Mouse (Mus musculus) brain, embryonic 18.5 days (tissue): ENCODE results near the gene Nkx2-5.
A peak's percentile ranks its signal among the peaks of the same experiment; 100 is the strongest.

Experiments
- DNase-seq: peaks from one replicate; pipeline ENCODE4 v3.0.0-alpha.2; 2012; ENCODE audit warnings: low read depth, low spot score

The Nkx2-5 gene

DNA sequence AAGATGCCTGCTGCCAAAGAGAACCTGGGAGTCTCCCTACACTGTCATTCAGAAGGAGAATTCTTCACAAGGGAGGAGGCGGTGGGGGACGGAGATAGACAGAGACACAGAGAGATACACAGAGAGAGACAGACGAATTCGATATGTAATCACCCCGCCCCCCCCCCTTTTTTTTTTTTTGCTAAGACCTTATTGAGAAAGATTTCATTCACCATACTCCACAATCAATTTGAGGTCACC is at the start of gene Nkx2-5:
Nkx2-5 (minus strand) TSS at position 101 of the 240 bp plus-strand sequence.
- DNase-seq: no peak

DNA sequence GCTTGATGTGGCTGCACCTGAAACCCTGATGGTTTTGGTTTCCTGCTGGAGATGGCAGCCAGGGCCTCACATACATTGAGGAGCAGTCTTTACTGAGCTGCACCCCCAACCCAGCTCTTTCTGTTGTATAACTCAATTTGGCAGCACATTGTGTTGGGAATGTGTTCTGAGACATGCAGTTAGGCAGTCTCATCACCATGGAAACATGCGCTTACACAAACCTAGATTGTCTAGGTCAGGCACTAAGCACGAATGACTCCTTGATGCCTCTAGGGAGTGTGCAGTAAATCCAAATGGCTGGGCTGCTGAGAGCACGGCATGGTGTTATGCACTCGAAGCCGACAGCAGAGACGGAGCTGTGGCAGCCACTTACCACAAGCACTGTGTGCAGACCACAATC is 49.5 kb upstream of the Nkx2-5 start:
- DNase-seq: no peak

DNA sequence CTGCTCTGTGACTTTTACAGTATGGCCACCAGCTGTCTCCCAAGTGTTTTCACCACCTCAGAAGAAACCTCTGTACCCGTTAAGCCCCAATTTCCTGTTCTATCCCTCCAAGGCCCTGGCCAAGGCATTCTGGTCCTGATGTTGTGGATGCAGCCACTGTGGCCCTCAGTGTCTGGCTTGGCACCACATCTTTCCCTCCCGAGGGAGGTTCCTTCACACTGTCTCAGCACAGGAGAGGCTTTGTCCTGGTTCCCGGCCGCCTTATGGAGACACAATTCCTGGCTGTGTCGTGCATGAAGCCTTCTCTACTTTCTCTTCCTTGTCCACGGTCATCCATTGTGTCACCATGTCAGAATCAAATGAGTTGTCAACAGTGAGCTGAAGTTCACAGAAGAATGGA is 48.7 kb upstream of the Nkx2-5 start:
- DNase-seq: no peak

DNA sequence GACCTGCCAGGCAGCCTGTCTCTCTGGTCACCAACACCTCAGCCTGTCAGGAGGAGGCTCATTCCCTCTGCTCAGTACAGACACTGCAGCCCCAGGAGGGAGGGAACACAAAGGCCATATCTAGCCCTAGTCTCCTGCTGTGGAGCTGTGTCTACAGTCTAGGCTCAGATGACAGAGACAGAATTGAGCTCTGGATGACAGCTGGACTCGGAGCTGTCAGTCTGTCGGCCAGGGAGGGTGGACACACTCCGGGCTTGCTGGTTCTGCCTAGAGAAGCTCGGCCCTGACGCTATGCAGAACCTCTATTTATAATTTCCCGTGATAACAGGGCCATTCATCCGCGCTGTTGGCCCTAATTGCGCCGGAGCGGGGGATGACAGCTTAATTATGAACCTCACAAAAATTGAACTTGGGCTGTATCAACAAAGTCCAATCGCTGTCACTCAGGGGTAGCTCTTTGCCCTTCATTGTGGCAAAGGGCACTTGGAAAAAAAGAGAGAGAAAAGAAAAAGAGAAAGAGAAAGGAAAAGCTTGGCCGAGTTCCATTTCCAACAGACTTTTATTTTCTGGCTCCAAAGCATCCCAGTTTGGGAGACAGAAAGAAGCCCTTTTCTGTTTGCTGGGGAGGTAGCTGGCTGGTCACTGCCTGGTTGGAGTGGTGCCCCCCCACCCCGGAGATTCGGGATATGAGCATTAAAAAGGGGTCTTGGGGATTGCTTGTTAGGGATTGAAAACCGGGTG is 48.0 kb upstream of the Nkx2-5 start:
- no peak for DNase-seq

DNA sequence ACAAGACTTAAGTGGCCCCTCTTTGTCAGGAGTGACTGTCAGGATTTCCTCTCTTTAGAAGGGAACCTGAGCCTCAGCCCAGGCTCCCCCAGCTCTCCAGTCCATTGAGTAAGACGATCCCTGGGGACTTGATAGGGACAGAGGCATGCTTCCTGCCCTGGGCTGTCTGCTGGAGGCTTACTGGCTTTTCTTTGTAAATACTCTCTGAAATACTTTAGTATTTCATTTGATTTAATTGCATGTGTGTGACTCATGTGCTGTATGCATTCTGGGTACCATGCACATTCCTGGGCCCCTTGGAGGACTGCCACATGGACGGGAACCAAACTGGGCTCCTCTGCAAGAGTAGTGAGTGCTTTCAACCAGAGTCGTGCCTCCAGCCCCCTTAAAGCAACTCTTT is 43.1 kb upstream of the Nkx2-5 start:
- no peak for DNase-seq

DNA sequence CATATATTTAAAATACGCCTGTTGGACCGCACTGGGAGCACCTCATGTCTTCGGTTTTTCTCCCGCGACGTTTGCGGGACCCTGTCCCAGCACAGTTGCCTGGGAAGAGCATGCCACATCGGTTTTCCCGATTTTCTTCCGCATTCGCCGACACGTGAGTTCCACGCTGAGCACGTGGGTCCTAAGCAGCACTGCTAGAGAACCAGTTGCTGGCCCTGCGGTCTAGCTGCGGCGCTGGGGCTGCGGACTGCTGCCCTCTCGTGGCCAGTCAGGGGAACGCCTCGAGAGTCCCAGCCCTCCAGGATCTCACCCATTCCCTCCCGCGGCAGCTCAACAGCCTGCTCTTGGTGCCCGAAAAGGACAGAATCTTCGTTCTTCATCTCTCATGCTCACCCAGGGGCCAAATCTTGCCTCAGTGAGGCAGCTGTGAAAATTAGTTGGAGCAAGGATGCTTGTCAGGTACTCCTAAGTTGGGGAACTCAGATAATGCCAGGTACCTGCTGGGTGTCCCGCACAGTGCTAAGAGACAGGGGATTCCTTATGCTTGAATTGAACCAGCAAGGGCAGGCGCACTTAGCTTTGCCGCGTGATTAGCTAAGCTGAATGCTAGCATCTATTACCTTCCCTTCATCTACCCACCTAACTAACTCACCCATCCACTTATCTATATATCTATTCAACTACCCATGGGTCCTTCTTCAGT is 41.4 kb upstream of the Nkx2-5 start:
- peak; percentile 66 for DNase-seq

DNA sequence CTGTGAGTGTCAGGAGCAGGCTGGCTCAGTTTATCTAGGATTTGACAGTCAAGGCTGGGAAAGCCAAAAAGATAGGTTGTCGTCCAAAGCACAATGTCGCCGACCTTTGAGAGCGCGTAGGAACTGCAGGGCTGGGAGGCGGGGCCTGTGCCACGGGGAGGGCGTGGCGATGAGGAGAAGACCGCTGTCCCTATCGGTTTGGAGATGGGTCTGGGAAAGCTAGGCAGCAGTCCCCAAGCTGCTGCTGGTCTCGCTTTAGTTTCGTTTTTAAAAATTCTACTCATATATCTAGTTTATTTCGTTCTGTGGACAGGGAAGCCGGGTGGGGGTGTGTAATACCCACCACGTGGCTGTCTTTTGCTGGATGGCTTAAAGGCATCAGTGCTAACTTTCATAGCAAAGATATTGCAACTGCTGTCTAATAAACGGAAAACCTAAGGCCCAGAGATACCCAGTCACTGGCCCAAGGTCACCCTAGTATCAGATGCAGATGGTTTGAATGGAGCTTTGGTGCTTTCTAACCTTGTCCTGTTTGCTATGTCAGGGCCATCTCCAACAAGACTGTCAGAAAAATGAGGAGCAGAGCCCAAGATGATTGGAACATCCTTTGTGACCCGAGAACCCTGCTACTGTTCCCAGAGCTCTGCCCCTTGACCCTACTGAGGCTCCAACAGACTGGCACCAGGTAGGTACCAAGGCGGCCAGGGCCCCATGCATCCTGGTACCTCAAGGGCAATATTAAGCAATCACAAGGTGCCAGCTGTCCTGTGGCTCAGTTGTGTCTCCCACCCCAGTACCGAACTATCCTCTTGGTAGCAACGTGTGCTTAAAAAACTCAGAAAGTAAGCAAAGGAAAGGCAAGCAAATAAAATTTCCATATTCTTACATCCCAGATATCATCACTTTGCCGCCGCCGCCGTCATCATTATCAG is 40.5 kb upstream of the Nkx2-5 start:
- DNase-seq: no peak

DNA sequence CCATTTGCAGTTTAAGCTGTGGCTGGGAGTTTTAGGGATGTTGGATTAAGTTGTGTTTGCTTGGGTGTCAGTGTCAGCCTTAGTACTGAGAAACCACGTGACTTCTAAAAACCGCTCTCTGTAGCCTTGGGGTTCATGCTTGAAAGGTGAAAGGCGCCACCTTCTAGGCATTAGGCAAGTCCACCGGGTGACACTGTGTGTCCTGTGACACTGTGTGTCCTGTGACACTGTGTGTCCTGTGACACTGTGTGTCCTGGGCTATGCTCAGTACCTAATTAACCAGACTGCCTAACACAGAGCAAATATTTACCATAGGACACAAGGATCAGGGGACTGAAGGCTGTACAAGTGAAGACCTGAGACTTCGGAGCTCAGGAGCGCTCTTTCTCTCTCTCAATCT is 38.8 kb upstream of the Nkx2-5 start:
- DNase-seq: no peak

DNA sequence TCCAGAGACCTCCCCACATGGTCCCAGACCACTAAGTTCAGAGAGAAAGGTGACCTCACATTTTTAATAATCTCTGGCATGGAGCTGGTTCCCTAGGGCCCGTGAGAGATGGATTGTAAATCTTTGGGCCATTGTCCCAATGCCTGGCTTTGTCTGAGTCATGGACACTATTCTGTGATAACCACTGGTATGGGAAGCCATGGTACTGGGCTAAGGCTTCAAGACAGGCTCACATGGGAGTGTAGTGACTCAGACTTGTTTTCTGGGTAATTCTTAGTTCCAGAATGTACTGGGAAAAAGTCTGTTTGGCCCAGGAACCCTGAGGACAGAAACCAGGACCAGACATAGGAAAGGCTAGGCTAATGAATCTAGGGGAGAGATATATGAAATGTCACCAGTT is 37.9 kb upstream of the Nkx2-5 start:
- DNase-seq: no peak

DNA sequence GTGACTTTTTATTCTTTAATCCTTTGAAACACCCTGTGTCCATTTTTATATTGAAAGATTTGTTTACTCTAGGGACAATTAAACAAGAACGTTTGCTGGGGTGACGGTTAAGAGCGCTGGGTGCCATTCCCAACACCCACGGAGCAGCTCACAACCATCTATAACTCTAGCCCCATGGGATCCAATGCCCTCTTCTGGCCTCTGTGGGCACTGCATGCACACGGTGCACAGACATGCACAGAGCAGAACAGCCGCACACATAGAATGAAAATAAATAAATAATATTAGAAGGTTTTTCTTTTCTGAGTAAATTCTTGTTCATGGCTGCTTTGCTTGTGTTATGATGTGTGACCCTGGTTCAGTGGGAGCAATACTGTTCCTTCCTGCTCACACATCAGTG is 34.4 kb upstream of the Nkx2-5 start:
- DNase-seq: no peak

DNA sequence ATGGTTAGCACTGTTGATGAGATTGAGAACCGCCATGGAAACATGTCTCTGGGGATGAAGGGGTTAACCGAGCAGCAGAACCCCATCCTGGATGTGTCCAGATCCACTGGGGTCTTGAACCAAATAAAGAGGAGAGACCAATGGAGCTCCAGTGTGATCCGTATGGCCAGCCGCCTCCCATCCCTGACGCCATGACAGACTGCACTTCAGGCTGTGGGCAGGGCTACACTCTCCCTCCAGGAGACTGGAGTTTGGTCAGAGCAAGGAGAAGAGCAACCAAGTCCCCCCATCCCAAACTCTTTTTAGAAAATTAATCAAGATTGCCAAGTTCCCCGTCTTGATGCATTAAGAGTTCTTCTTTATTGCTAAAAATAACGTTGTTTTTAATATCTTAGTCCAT is 33.1 kb upstream of the Nkx2-5 start:
- DNase-seq: no peak

DNA sequence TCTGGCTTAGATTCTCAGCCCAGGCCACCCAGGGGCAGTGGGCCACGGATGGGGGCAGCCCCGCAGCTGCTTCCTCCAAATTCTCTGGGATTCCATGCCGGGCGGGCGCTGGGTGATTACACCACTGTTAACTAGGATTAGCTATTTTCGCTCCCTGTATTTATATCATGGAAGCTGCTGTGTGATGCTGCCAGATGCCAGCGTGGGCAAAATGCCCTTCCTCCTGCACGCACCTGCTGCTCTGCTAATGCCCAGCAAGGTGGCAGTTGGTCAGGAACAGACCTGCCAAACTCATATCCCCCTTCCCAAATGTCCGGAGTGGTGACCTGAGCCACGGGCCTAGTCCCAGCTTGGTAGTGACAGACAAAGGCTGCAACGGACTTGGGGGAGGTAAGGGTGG is 29.7 kb upstream of the Nkx2-5 start:
- DNase-seq: no peak

DNA sequence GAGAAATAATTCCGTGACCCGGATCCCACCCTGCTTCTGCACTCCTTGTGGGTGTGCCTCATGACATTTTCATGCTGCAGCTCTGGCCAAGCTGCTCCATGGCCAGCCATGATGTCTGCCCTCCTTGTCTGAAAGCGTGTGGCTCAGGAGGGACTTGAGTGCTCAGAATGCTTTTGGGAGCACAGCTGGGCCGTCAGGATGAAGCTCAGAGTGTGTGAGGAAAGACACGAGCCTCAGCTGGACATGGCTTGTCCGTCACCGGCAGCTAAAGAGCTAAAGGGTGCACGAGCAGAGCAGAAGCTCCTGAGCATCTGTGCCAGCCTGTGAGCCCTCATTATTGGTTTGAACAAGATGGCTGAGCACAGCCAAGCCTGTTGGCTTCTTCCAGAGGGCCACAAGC is 28.7 kb upstream of the Nkx2-5 start:
- no peak for DNase-seq

DNA sequence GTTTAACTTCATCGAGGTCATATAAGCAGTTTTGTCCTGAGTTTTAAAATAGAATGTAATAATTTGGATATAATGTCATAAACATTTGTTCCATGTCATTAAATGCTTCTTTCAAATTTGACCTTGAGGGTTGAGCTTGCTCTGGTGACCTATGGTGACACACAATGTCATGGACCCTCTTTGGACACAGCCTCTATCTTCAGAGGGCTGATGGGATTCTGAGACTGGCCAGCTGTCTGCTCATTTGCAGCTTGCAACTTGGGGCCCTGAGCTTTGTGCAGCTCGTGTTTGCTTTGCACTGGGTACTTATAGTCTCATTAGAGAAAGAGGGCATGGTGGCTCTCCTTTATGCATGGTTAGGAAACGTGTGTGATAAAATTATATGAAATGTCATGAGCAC is 28.1 kb upstream of the Nkx2-5 start:
- no peak for DNase-seq

DNA sequence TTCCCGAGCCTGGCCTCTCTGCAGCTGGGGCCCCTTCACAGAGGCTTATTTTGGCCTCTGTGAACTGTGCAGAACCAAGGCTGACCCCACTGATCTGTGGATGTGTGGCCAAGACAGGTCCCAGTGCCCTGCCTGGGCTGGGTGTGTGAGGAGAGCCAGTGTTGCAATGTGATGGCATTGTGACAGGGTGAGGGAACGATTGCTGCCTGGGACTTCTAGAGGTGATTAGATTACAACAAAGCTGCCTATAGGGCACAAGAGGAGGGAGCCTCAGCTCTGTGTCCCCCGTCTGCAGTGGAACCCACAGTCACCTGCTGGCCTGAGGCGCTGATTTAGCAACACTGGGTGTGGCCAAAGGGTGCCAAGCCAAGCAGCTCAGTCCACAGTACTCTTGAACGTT is 23.9 kb upstream of the Nkx2-5 start:
- no peak for DNase-seq

DNA sequence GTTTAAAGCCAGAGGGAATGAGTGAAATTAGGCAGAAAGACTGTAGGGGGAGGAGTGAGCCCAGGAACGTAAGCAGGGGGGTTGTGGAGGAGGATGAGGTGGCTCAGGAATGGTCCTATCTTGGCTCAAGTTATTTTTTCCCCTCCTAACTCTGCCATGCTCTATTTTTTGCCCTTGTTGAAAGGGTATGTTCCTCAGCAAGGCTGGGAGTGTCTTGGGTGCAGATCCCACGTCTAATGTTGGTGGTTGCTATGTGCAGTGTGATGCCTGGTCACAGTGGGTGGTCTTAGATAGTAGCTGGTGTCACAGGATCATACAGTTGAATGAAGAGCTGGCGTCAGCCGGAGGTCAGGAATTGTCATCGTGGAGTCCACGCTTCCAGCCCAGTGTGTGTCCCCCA is 20.3 kb upstream of the Nkx2-5 start:
- no peak for DNase-seq

DNA sequence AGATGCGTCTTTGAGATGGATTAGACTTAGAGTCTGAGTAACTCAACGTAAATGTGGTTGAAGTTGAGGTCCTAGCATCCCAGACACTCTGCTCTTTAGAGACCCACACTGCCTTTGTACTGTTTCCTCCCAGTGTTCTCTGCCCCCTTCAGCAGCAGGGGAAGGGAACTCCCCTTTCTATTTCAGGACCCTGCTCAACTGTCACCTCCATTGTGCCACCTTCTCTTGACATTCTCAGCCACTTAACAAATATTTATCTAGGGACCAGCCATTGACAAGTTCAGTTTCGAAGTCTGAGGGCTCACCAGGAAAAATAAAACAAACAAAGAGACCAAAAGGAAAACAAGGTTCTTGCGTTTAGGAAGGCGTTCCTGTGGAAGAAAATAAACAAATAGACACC is 19.5 kb upstream of the Nkx2-5 start:
- no peak for DNase-seq

DNA sequence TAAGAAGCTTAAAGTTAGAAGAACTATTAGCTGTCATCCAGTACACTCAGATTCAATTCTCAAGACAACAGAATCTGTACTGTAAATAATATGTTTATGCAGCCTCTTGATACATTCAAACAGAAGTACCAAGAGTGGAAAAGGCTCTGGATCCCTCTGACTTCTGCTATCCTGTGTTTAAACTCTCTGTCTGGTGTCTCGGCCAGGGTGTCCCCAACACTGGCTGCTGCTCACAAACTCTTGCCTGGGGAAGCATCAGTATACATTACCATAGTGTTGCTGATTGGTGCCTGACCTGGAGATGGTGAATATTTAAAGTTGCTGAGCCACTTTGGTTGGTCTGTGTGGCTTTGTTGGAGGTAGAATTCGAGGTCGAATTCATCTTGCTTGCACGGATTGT is 17.0 kb upstream of the Nkx2-5 start:
- DNase-seq: no peak

DNA sequence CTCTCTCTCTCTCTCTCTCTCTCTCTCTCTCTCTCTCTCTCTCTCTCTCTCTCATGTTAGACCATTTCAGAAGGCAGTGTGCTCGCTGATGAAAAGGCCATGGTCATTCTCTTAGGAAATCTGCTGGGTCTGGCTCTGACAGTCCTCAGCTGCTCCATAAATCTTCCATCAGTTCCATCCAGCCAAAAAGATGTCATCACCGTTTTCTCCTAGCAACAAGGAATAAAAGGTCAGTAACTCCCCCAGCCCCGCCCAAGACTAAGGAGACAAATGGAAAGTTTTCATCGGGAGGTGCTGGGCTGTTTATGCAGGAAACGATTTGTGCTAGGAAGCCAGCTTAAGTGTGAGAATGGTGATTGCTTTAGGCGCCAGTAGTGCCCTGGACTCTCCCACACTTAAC is 16.6 kb upstream of the Nkx2-5 start:
- no peak for DNase-seq

DNA sequence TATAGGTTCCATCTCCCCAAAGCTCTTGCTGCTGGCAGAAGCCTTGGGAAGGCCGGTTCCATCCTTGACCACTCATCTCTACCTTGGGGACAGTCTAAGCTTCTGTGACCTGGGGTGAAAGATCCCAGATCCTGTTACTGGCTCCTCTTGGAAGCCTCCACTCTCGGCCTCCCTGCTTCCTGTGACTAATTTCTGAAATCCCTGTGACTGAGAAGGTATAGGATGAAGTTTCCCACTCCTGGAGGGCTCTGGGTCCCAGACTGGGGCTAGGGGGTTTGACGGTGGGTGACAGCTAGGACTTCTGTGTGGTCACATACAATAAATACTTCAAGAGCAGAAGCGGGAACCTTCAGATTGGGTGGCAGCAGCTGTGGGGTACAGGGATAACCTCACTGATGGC is 16.1 kb upstream of the Nkx2-5 start:
- no peak for DNase-seq

DNA sequence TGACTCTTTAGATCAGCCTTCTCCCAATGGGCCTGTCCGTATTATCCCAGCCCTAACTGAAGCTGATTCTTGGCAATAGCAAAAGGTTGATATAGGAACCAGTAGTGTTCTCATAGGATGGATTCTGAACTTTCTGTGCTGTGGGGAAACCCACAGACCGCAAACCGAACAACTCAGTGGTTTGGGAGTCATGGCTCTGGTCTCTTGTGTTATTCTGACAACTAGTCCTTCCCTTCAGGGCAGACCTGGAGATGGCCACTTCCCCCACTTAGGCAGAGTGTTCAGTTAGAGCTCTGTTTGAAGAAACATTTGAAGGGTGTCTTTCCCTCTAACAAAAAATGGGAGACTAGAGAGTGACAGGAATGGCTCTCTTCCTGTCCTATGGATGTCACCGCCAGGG is 7.5 kb upstream of the Nkx2-5 start:
- no peak for DNase-seq

DNA sequence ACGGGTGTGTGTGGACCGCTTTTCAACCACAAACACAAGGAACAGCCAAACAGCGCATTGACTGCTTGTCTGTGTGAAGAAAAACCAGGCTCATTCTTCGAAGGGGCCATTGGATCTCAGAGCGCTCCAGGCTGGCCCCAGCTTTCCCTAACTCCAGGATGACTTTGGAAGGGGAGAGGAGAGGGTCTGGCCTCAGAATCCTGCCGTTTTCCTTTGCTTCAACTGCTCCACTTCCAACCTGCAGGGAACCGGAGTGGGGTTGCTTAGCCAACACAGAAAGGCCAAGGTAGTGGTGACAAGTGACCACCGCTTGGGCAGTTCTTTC is 6.3 kb upstream of the Nkx2-5 start:
- DNase-seq: no peak
